Mouse (Mus musculus): ENCODE measurements at regions not wholly inside any gene's neighbourhood (a gene's known extent, or its start where the extent isn't known, plus 50 kb on each side); places are given as distances from the start of the nearest gene placed in this dataset.
A peak's percentile ranks its signal among the peaks of the same experiment; 100 is the strongest.

GRCm38 (mm10) chr19:18200105-18200782 is 362.8 kb upstream of the Pcsk5 start:
- Histone ChIP-seq H3K9ac (ENCODE audit: low read depth, low read length) (no peak overlapping the region), H3K9me3 (ENCODE audit: control insufficient read depth, low read length) (0 out of 2 replicates have a peak, but pooled peaks cover 3% of the 10 kb centered on the region), H3K4me1 (ENCODE audit: control insufficient read depth, insufficient read depth, low read length) (no peaks in the 10 kb centered on the region), H3K36me3 (ENCODE audit: control insufficient read depth, insufficient read depth, low read length) (no peaks in the 10 kb centered on the region), H3K27ac (replicated peaks; ENCODE audit: low read depth, low read length) (no peak overlapping the region), H3K4me2 (ENCODE audit: low read depth, low read length) (no peak overlapping the region), H3K4me3 (ENCODE audit: low read depth, low read length) (no peak overlapping the region), H3K27me3 (replicated peaks; ENCODE audit: control insufficient read depth, insufficient read depth, low read length) (no peaks in the 10 kb centered on the region)
- 71% methylated on average over 4 of the region's 4 CpGs for whole genome bisulfite sequencing
- DNase-seq (ENCODE audit: low spot score) (no peak), ATAC-seq (ENCODE audit: low read depth) (no peak)

GRCm38 (mm10) chr19:18189102-18189742 is 351.8 kb upstream of the Pcsk5 start:
- H3K4me3 ChIP-seq (ENCODE audit: low read depth, low read length) = no peak overlapping the region
- H3K4me2 ChIP-seq (ENCODE audit: low read depth, low read length) = no peak overlapping the region
- no peak overlapping the region for H3K27ac ChIP-seq (replicated peaks; ENCODE audit: low read depth, low read length)
- H3K9me3 ChIP-seq (ENCODE audit: control insufficient read depth, low read length) = no peaks in the 10 kb centered on the region
- no peaks in the 10 kb centered on the region for H3K4me1 ChIP-seq (ENCODE audit: control insufficient read depth, insufficient read depth, low read length)
- ATAC-seq (ENCODE audit: low read depth) (no peak), DNase-seq (ENCODE audit: low spot score) (peak; percentile 10)
- H3K9ac ChIP-seq (ENCODE audit: low read depth, low read length) = no peak overlapping the region
- H3K36me3 ChIP-seq (ENCODE audit: control insufficient read depth, insufficient read depth, low read length) = no peaks in the 10 kb centered on the region
- no peaks in the 10 kb centered on the region for H3K27me3 ChIP-seq (replicated peaks; ENCODE audit: control insufficient read depth, insufficient read depth, low read length)
- 40% methylated on average over 4 of the region's 4 CpGs for WGBS

- no peaks in the 10 kb centered on the region for H3K9me3 ChIP-seq (ENCODE audit: control insufficient read depth, low read length)
- H3K36me3 ChIP-seq (ENCODE audit: control insufficient read depth, insufficient read depth, low read length) = no peaks in the 10 kb centered on the region
- H3K27me3 ChIP-seq (replicated peaks; ENCODE audit: control insufficient read depth, insufficient read depth, low read length) = no peaks in the 10 kb centered on the region
- H3K9ac ChIP-seq (ENCODE audit: low read depth, low read length) = no peak overlapping the region
- H3K4me1 ChIP-seq (ENCODE audit: control insufficient read depth, insufficient read depth, low read length) = no peaks in the 10 kb centered on the region
- no peak for DNase-seq (ENCODE audit: low spot score)
- H3K4me2 ChIP-seq (ENCODE audit: low read depth, low read length) = no peak overlapping the region
- H3K4me3 ChIP-seq (ENCODE audit: low read depth, low read length) = no peak overlapping the region
- no peak for ATAC-seq (ENCODE audit: low read depth)
- no peak overlapping the region for H3K27ac ChIP-seq (replicated peaks; ENCODE audit: low read depth, low read length)
- 69% methylated on average over 9 of the region's 9 CpGs for WGBS
Measured at GRCm38 (mm10) chr19:18188122-18188866, 350.9 kb upstream of the Pcsk5 start.

GRCm38 (mm10) chr19:18185767-18186554 is 348.5 kb upstream of the Pcsk5 start:
- ATAC-seq (ENCODE audit: low read depth) = no peak
- Histone ChIP-seq H3K27me3 (replicated peaks; ENCODE audit: control insufficient read depth, insufficient read depth, low read length) (no peaks in the 10 kb centered on the region), H3K36me3 (ENCODE audit: control insufficient read depth, insufficient read depth, low read length) (no peaks in the 10 kb centered on the region), H3K9me3 (ENCODE audit: control insufficient read depth, low read length) (no peaks in the 10 kb centered on the region), H3K27ac (replicated peaks; ENCODE audit: low read depth, low read length) (no peak overlapping the region), H3K4me1 (ENCODE audit: control insufficient read depth, insufficient read depth, low read length) (no peaks in the 10 kb centered on the region), H3K4me3 (ENCODE audit: low read depth, low read length) (no peak overlapping the region), H3K4me2 (ENCODE audit: low read depth, low read length) (no peak overlapping the region), H3K9ac (ENCODE audit: low read depth, low read length) (no peak overlapping the region)
- no peak for DNase-seq (ENCODE audit: low spot score)
- 80% methylated on average over 1 of the region's 1 CpGs for WGBS

GRCm38 (mm10) chr19:18185211-18185610 is 347.8 kb upstream of the Pcsk5 start:
- no peak overlapping the region for H3K9ac ChIP-seq (ENCODE audit: low read depth, low read length)
- WGBS = 74% methylated on average over 2 of the region's 2 CpGs
- H3K4me3 ChIP-seq (ENCODE audit: low read depth, low read length) = no peak overlapping the region
- no peaks in the 10 kb centered on the region for H3K9me3 ChIP-seq (ENCODE audit: control insufficient read depth, low read length)
- H3K4me2 ChIP-seq (ENCODE audit: low read depth, low read length) = no peak overlapping the region
- ATAC-seq (ENCODE audit: low read depth) (no peak), DNase-seq (ENCODE audit: low spot score) (no peak)
- H3K27me3 ChIP-seq (replicated peaks; ENCODE audit: control insufficient read depth, insufficient read depth, low read length) = no peaks in the 10 kb centered on the region
- H3K36me3 ChIP-seq (ENCODE audit: control insufficient read depth, insufficient read depth, low read length) = no peaks in the 10 kb centered on the region
- H3K4me1 ChIP-seq (ENCODE audit: control insufficient read depth, insufficient read depth, low read length) = no peaks in the 10 kb centered on the region
- H3K27ac ChIP-seq (replicated peaks; ENCODE audit: low read depth, low read length) = no peak overlapping the region

- Histone ChIP-seq H3K27ac (replicated peaks; ENCODE audit: low read depth, low read length) (no peak overlapping the region), H3K36me3 (ENCODE audit: control insufficient read depth, insufficient read depth, low read length) (no peaks in the 10 kb centered on the region), H3K27me3 (replicated peaks; ENCODE audit: control insufficient read depth, insufficient read depth, low read length) (no peaks in the 10 kb centered on the region), H3K9ac (ENCODE audit: low read depth, low read length) (no peak overlapping the region), H3K4me1 (ENCODE audit: control insufficient read depth, insufficient read depth, low read length) (no peaks in the 10 kb centered on the region), H3K4me3 (ENCODE audit: low read depth, low read length) (no peak overlapping the region), H3K9me3 (ENCODE audit: control insufficient read depth, low read length) (no peaks in the 10 kb centered on the region), H3K4me2 (ENCODE audit: low read depth, low read length) (no peak overlapping the region)
- 42% methylated on average over 3 of the region's 3 CpGs for WGBS
- DNase-seq (ENCODE audit: low spot score) (no peak), ATAC-seq (ENCODE audit: low read depth) (no peak)
Measured at GRCm38 (mm10) chr19:18176200-18176599, 338.8 kb upstream of the Pcsk5 start.

GRCm38 (mm10) chr19:18146494-18146893 is 309.1 kb upstream of the Pcsk5 start:
- H3K4me1 ChIP-seq (ENCODE audit: control insufficient read depth, insufficient read depth, low read length) = no peaks in the 10 kb centered on the region
- no peaks in the 10 kb centered on the region for H3K9me3 ChIP-seq (ENCODE audit: control insufficient read depth, low read length)
- no peak overlapping the region for H3K4me2 ChIP-seq (ENCODE audit: low read depth, low read length)

GRCm38 (mm10) chr19:18130936-18131335 is 293.5 kb upstream of the Pcsk5 start:
- 97% methylated on average over 3 of the region's 3 CpGs for WGBS
- no peak overlapping the region for H3K9ac ChIP-seq (ENCODE audit: low read depth, low read length)
- no peaks in the 10 kb centered on the region for H3K9me3 ChIP-seq (ENCODE audit: control insufficient read depth, low read length)
- no peaks in the 10 kb centered on the region for H3K36me3 ChIP-seq (ENCODE audit: control insufficient read depth, insufficient read depth, low read length)
- H3K27me3 ChIP-seq (replicated peaks; ENCODE audit: control insufficient read depth, insufficient read depth, low read length) = no peaks in the 10 kb centered on the region
- DNase-seq (ENCODE audit: low spot score) (no peak), ATAC-seq (ENCODE audit: low read depth) (no peak)
- H3K4me1 ChIP-seq (ENCODE audit: control insufficient read depth, insufficient read depth, low read length) = peaks cover 5% of the 10 kb centered on the region; the same call in 1 of the 2 replicates
- no peak overlapping the region for H3K4me2 ChIP-seq (ENCODE audit: low read depth, low read length)
- H3K27ac ChIP-seq (replicated peaks; ENCODE audit: low read depth, low read length) = no peak overlapping the region
- H3K4me3 ChIP-seq (ENCODE audit: low read depth, low read length) = no peak overlapping the region

More at GRCm38 (mm10) chr19:18146494-18146893, 309.1 kb upstream of the Pcsk5 start:
- Histone ChIP-seq H3K9ac (ENCODE audit: low read depth, low read length) (no peak overlapping the region), H3K27ac (replicated peaks; ENCODE audit: low read depth, low read length) (no peak overlapping the region), H3K4me3 (ENCODE audit: low read depth, low read length) (no peak overlapping the region), H3K36me3 (ENCODE audit: control insufficient read depth, insufficient read depth, low read length) (no peaks in the 10 kb centered on the region), H3K27me3 (replicated peaks; ENCODE audit: control insufficient read depth, insufficient read depth, low read length) (no peaks in the 10 kb centered on the region)
- 75% methylated on average over 3 of the region's 3 CpGs for WGBS
- DNase-seq (ENCODE audit: low spot score) = no peak
- no peak for ATAC-seq (ENCODE audit: low read depth)
